Mouse (Mus musculus) heart, postnatal 36 days (tissue): ENCODE measurements at regions not wholly inside any gene's neighbourhood (a gene's known extent, or its start where the extent isn't known, plus 50 kb on each side); places are given as distances from the start of the nearest gene placed in this dataset.

Experiments
- DNase-seq, 2 experiments: peaks; one replicate each; pipeline ENCODE4 v3.0.0; 2021 to 2022
- intact Hi-C: fragments of 180-260 bp; cut with DNase I; formaldehyde crosslinking; loops from one replicate; pipeline ENCODE4 v1.15.1; 2025

GRCm38 (mm10) chr5:39855685-39856615 lies 100.7 kb upstream of the Hs3st1 start:
- intact Hi-C loops: no loop called here
- DNase-seq: no peak

GRCm38 (mm10) chr5:39847187-39847586 lies 91.9 kb upstream of the Hs3st1 start:
- no peak for DNase-seq
- intact Hi-C loops: no loop called here

GRCm38 (mm10) chr5:39841186-39841585 lies 85.9 kb upstream of the Hs3st1 start:
- DNase-seq: peak; percentile 14 to 17
- intact Hi-C loops: loop anchor here (5.0 kb wide), 2 partner anchors 86 to 199 kb away; no protein-coding TSS in a partner anchor

GRCm38 (mm10) chr5:39840576-39840975 lies 85.3 kb upstream of the Hs3st1 start:
- DNase-seq: peak in 1 of 2 experiments; percentile 2
- intact Hi-C loops: loop anchor here (5.0 kb wide), 2 partner anchors 87 to 198 kb away; no protein-coding TSS in a partner anchor

GRCm38 (mm10) chr5:39832565-39832964 lies 77.3 kb upstream of the Hs3st1 start:
- DNase-seq: peak; percentile 5 to 7
- intact Hi-C loops: loop anchor here (5.0 to 10.0 kb wide), 3 partner anchors 75 to 398 kb away; partner anchors contain the start of gene Hs3st1

GRCm38 (mm10) chr5:39824680-39825079 lies 69.4 kb upstream of the Hs3st1 start:
- DNase-seq: no peak
- intact Hi-C loops: no loop called here

- intact Hi-C loops: no loop called here
- DNase-seq: no peak
Observed at GRCm38 (mm10) chr5:39806643-39807042, 51.4 kb upstream of the Hs3st1 start.
